Mouse (Mus musculus): Measurements from ENCODE around the gene Usp24.

GRCm38 (mm10) chr4:106409621-106410020, 93.6 kb downstream of the Usp24 start:
- TF ChIP-seq CTCF (IDR thresholded peaks at IDR 0.05; ENCODE audit: low read depth) (no peak), EP300 (IDR thresholded peaks at IDR 0.05; ENCODE audit: low read depth) (no peak)
